Mouse (Mus musculus) intestine, embryonic 15.5 days (tissue): ENCODE data around the gene Cpox. TPM values are rescaled to one million over a fixed set of nuclear protein-coding genes. Genes with fewer than 3 reads are reported as not detected.
"Not testable (repeated sequence)": the region's sequence is repeated elsewhere in the genome, so short reads cannot be mapped to it uniquely, and the experiment has no call there.

Source experiments
- ATAC-seq: fragments of 200-750 bp; cut with Nextera tagmentation; 2 replicates; pipeline ENCODE4 v1.8.0; 2017; ENCODE audit warnings: moderate TSS enrichment, moderate library complexity
- H3K27ac ChIP-seq: fragments of 300-500 bp; sonication (generic); 2 replicates; pipeline ENCODE4 v1.5.1; 2015; ENCODE audit warnings: mild to moderate bottlenecking, inconsistent platforms
- H3K27me3 ChIP-seq: fragments of 300-500 bp; sonication (generic); replicated peaks from 2 replicates; pipeline ENCODE4 v1.6.1; 2015; ENCODE audit warnings: inconsistent platforms
- H3K36me3 ChIP-seq: fragments of 300-500 bp; sonication (generic); 2 replicates; pipeline ENCODE4 v1.6.1; 2015; ENCODE audit warnings: inconsistent platforms
- H3K4me1 ChIP-seq: fragments of 300-500 bp; sonication (generic); replicated peaks from 2 replicates; pipeline ENCODE4 v1.6.1; 2015; ENCODE audit warnings: inconsistent platforms
- H3K4me2 ChIP-seq: fragments of 300-500 bp; sonication (generic); replicated peaks from 2 replicates; pipeline ENCODE4 v1.6.1; 2015; ENCODE audit warnings: mild to moderate bottlenecking, inconsistent platforms
- H3K4me3 ChIP-seq: fragments of 300-500 bp; sonication (generic); replicated peaks from 2 replicates; pipeline ENCODE4 v1.5.1; 2015; ENCODE audit warnings: inconsistent platforms
- H3K9ac ChIP-seq: fragments of 300-500 bp; sonication (generic); 2 replicates; pipeline ENCODE4 v1.6.1; 2015; ENCODE audit warnings: inconsistent platforms
- H3K9me3 ChIP-seq: fragments of 300-500 bp; sonication (generic); 2 replicates; pipeline ENCODE4 v1.6.1; 2016; ENCODE audit warnings: inconsistent platforms
- WGBS: fragments of 180-500 bp; shearing (Covaris S2); methylation state at CpG from one replicate; pipeline ENCODE4 v1.1.7; 2015; 5-methylcytosine and 5-hydroxymethylcytosine counted together
- polyA plus RNA-seq: library from polyadenylated mRNA; unstranded; fragments of >200 nt; fragmentation: Nextera tagmentation; extraction: Ambion mirVana; gene quantifications from 2 replicates; pipeline ENCODE4 v1.2.1, GENCODE M21; 2015

Gene Cpox
- polyA plus RNA-seq, 1 experiment from 2014 or later, result 58.4 TPM

DNA sequence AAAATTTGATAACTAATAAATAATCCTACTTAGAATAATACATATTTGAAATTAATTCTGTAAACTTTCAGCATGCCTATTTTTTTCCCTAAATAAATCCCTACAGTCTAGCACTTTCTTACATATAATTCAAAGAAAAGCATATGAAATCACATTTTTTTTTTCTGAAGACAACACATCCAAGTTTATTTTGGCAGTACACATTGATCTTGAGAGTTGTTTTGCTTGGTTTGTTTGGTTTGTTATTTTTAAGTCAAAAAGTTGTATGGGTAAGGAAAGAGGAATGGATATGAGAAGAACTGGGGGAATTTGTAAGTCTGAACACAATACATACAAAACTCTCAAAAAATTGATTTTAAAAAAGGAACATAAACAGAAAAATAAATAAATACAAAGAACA is 14.3 kb upstream of the Cpox start:
- no peak overlapping the region for H3K9ac ChIP-seq
- H3K9me3 ChIP-seq, result no peaks in the 10 kb centered on the region
- H3K27me3 ChIP-seq, result no peaks in the 10 kb centered on the region
- no peak for ATAC-seq
- no peaks in the 10 kb centered on the region for H3K36me3 ChIP-seq
- no peak overlapping the region for H3K27ac ChIP-seq
- H3K4me1 ChIP-seq, result no peaks in the 10 kb centered on the region
- no peak overlapping the region for H3K4me3 ChIP-seq
- H3K4me2 ChIP-seq, result no peak overlapping the region

GRCm38 (mm10) chr16:58656526-58656925 is 13.6 kb upstream of the Cpox start:
- H3K9ac ChIP-seq, result no peak overlapping the region
- H3K4me1 ChIP-seq, result no peaks in the 10 kb centered on the region
- 91% methylated on average over 4 of the region's 4 CpGs for WGBS

GRCm38 (mm10) chr16:58658668-58659067 is 11.4 kb upstream of the Cpox start:
- H3K36me3 ChIP-seq, result no peaks in the 10 kb centered on the region
- no peak overlapping the region for H3K27ac ChIP-seq
- H3K9ac ChIP-seq, result no peak overlapping the region
- no peaks in the 10 kb centered on the region for H3K4me1 ChIP-seq
- H3K4me2 ChIP-seq, result no peak overlapping the region
- 0 out of 2 replicates have a peak, but pooled peaks have one; percentile 32 for ATAC-seq
- WGBS, result 87% methylated on average over 6 of the region's 6 CpGs
- H3K27me3 ChIP-seq, result no peaks in the 10 kb centered on the region
- no peak overlapping the region for H3K4me3 ChIP-seq
- no peaks in the 10 kb centered on the region for H3K9me3 ChIP-seq

More at GRCm38 (mm10) chr16:58656526-58656925, 13.6 kb upstream of the Cpox start:
- Histone ChIP-seq H3K27me3 (no peaks in the 10 kb centered on the region), H3K4me3 (no peak overlapping the region), H3K36me3 (no peaks in the 10 kb centered on the region), H3K9me3 (no peaks in the 10 kb centered on the region), H3K4me2 (no peak overlapping the region), H3K27ac (no peak overlapping the region)
- ATAC-seq, result no peak

GRCm38 (mm10) chr16:58661826-58662225 is 8.3 kb upstream of the Cpox start:
- Histone ChIP-seq H3K9ac (no peak overlapping the region), H3K4me3 (no peak overlapping the region), H3K27ac (no peak overlapping the region), H3K4me2 (no peak overlapping the region), H3K4me1 (no peaks in the 10 kb centered on the region), H3K36me3 (no peaks in the 10 kb centered on the region), H3K27me3 (no peaks in the 10 kb centered on the region), H3K9me3 (no peaks in the 10 kb centered on the region)
- WGBS, result 74% methylated on average over 5 of the region's 5 CpGs
- peak; percentile 75 for ATAC-seq

- H3K4me1 ChIP-seq, result no peaks in the 10 kb centered on the region
- no peak overlapping the region for H3K9ac ChIP-seq
- peak; percentile 24; the same call in 1 of the 2 replicates for ATAC-seq
- H3K36me3 ChIP-seq, result no peaks in the 10 kb centered on the region
- no peaks in the 10 kb centered on the region for H3K27me3 ChIP-seq
- H3K4me2 ChIP-seq, result no peak overlapping the region
- no peaks in the 10 kb centered on the region for H3K9me3 ChIP-seq
- H3K27ac ChIP-seq, result no peak overlapping the region
- H3K4me3 ChIP-seq, result no peak overlapping the region
Measured at GRCm38 (mm10) chr16:58662287-58662791, 7.8 kb upstream of the Cpox start.

DNA sequence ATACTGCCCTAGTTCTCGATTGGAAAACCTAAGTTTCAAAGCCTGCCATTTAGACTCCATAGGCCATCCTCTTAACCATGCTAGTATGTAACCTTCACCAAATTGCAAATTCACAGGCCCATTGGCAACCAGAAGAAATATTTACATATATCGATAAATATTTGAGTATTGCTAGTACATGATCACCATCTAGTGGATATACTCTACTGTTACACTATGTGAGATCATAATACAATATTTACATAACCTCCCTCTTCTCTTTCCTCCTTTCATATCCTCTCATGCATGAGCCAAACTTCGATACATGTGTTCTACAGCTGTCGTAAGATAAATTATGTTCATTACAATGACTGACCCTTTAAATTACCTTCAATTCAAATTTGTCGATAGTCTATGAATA is 7.1 kb upstream of the Cpox start:
- no peaks in the 10 kb centered on the region for H3K27me3 ChIP-seq
- H3K4me3 ChIP-seq, result no peak overlapping the region
- WGBS, result 64% methylated on average over 5 of the region's 5 CpGs
- no peaks in the 10 kb centered on the region for H3K4me1 ChIP-seq
- H3K36me3 ChIP-seq, result no peaks in the 10 kb centered on the region
- H3K9ac ChIP-seq, result no peak overlapping the region
- no peak overlapping the region for H3K4me2 ChIP-seq
- peak; percentile 52; the same call in 1 of the 2 replicates for ATAC-seq
- H3K9me3 ChIP-seq, result no peaks in the 10 kb centered on the region
- H3K27ac ChIP-seq, result no peak overlapping the region

DNA sequence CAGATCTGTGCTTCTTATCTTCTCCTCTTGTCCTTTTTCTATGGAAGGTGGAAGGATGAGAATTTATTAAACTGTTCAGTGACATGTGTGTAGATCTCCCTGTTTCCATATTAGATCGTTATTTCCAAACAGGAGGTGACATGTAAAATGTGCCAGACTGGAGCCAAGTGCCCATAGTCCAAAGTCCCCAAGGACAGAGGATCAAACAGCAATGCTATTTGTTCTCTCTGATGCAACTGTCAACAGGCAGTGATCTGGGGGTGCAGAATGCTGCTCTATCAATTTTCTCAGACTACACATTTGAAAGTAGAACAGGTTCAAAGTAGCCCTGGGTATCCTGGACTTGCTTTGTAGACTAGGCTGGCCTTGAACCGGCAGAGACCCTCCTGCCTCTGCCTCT is 6.3 kb upstream of the Cpox start:
- Histone ChIP-seq H3K9ac (no peak overlapping the region), H3K4me1 (no peaks in the 10 kb centered on the region), H3K27ac (no peak overlapping the region), H3K9me3 (no peaks in the 10 kb centered on the region), H3K4me2 (no peak overlapping the region), H3K27me3 (no peaks in the 10 kb centered on the region), H3K4me3 (no peak overlapping the region), H3K36me3 (no peaks in the 10 kb centered on the region)
- 79% methylated on average over 2 of the region's 2 CpGs for WGBS
- ATAC-seq, result no peak

- H3K4me2 ChIP-seq, H3K27me3 ChIP-seq, ATAC-seq, H3K4me1 ChIP-seq, H3K36me3 ChIP-seq, H3K9ac ChIP-seq, H3K9me3 ChIP-seq, H3K4me3 ChIP-seq, H3K27ac ChIP-seq: not testable (repeated sequence)
Measured at GRCm38 (mm10) chr16:58665137-58665536, 5.0 kb upstream of the Cpox start.

DNA sequence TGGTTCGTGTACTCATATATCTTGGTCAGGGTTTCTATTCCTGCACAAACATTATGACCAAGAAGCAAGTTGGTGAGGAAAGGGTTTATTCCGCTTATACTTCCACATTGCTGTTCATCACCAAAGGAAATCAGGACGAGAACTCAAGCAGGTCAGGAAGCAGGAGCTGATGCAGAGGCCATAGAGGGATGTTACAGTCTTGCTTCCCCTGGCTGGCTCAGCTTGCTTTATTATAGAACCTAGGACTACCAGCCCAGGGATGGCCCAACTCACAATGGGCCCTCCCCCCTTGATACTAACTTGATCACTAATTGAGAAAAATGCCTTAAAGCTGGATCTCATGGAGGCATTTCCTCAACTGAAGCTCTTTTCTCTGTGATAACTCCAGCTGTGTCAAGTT is 3.4 kb upstream of the Cpox start:
- H3K9me3 ChIP-seq, H3K27ac ChIP-seq, ATAC-seq, H3K4me1 ChIP-seq, H3K9ac ChIP-seq, H3K4me2 ChIP-seq, H3K27me3 ChIP-seq, H3K4me3 ChIP-seq, H3K36me3 ChIP-seq: not testable (repeated sequence)
- WGBS, result 83% methylated on average over 3 of the region's 3 CpGs

DNA sequence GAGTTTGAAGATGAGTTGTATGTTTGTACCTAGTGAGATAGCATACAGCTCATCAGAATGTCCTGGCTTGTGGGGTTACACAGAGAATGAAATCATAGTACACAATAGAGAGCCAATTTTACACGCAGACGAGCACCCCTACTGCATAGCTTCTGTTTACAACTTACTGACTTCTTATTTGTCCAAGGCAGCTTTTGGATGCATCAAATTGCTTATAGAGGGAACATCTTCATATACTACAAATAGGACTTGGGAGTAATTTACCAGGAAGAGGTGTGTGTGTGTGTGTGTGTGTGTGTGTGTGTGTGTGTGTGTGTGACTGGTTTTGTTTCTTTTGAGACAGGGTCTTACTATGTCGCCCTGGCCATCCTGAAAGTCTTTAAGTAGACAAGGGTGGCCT is 1.5 kb upstream of the Cpox start:
- no peak overlapping the region for H3K4me3 ChIP-seq
- no peak overlapping the region for H3K4me2 ChIP-seq
- ATAC-seq, result no peak
- 87% methylated on average over 3 of the region's 3 CpGs for WGBS
- no peaks in the 10 kb centered on the region for H3K36me3 ChIP-seq
- 0 out of 2 replicates have a peak overlapping the region, but pooled peaks have one; percentile 86 for H3K27ac ChIP-seq
- H3K9me3 ChIP-seq, result no peaks in the 10 kb centered on the region
- no peaks in the 10 kb centered on the region for H3K4me1 ChIP-seq
- no peak overlapping the region for H3K9ac ChIP-seq
- no peaks in the 10 kb centered on the region for H3K27me3 ChIP-seq

- peak overlapping the region; percentile 80 for H3K4me2 ChIP-seq
- H3K9ac ChIP-seq, result peak overlapping the region; percentile 79; the same call in 1 of the 2 replicates
- no peaks in the 10 kb centered on the region for H3K4me1 ChIP-seq
- 41% methylated on average over 5 of the region's 5 CpGs for WGBS
- H3K4me3 ChIP-seq, result peak overlapping the region; percentile 71; the same call in 1 of the 2 replicates
- no peaks in the 10 kb centered on the region for H3K36me3 ChIP-seq
- no peaks in the 10 kb centered on the region for H3K9me3 ChIP-seq
- no peaks in the 10 kb centered on the region for H3K27me3 ChIP-seq
- peak; percentile 7 for ATAC-seq
- peak overlapping the region; percentile 86; the same call in 1 of the 2 replicates for H3K27ac ChIP-seq
Measured at GRCm38 (mm10) chr16:58669264-58669663, 828 bp upstream of the Cpox start.

- under 1% methylated on average over 25 of the region's 25 CpGs for WGBS
- peak overlapping the region; percentile 80 for H3K4me2 ChIP-seq
- H3K4me3 ChIP-seq, result peak overlapping the region; percentile 71
- ATAC-seq, result peak; percentile 41
- H3K27me3 ChIP-seq, result no peaks in the 10 kb centered on the region
- no peaks in the 10 kb centered on the region for H3K4me1 ChIP-seq
- H3K27ac ChIP-seq, result peak overlapping the region; percentile 86
- H3K36me3 ChIP-seq, result no peaks in the 10 kb centered on the region
- peak overlapping the region; percentile 79 for H3K9ac ChIP-seq
- H3K9me3 ChIP-seq, result no peaks in the 10 kb centered on the region
Measured at GRCm38 (mm10) chr16:58670643-58671042, 551 bp downstream of the Cpox start.

- Histone ChIP-seq H3K9me3 (no peaks in the 10 kb centered on the region), H3K27me3 (no peaks in the 10 kb centered on the region), H3K9ac (peak overlapping the region; percentile 79; the same call in 1 of the 2 replicates), H3K27ac (no peak overlapping the region), H3K36me3 (0 out of 2 replicates have a peak, but pooled peaks cover 3% of the 10 kb centered on the region), H3K4me3 (peak overlapping the region; percentile 71), H3K4me2 (peak overlapping the region; percentile 80), H3K4me1 (no peaks in the 10 kb centered on the region)
- no peak for ATAC-seq
- WGBS, result 77% methylated on average over 7 of the region's 8 CpGs
Measured at GRCm38 (mm10) chr16:58671212-58671985, 1.3 kb downstream of the Cpox start.
